ENCODE assay signal across 18 mouse cellular contexts in genomic region chr4:117605954-117606227, GRCm38 (mm10). TPM values are rescaled to one million over a fixed set of nuclear protein-coding genes. Genes with fewer than 3 reads are reported as not detected.
A peak's percentile ranks its signal among the peaks of the same experiment; 100 is the strongest.
DNase-seq lines count a peak whose midpoint lies in the region; ATAC-seq lines count a peak whose summit lies in the region.
"Had no signal": no experiment of that assay in that cellular context is flagged by ENCODE, and none has a peak within 500 bp of the region (broad histone marks: within the 10 kb centered on the region; RNA-seq: fewer than 3 reads in every experiment).

No protein-coding gene starts in this region.

- 48% methylated on average over 1 of the region's 1 CpGs for WGBS in embryonic facial prominence, embryonic 10.5 days
- WGBS in hindbrain, embryonic 12.5 days: 13% methylated on average over 1 of the region's 1 CpGs
- 23% methylated on average over 1 of the region's 1 CpGs for WGBS in midbrain, embryonic 11.5 days
- 35% methylated on average over 1 of the region's 1 CpGs for WGBS in kidney, embryonic 14.5 days

- H3K27me3 ChIP-seq in embryonic facial prominence, embryonic 10.5 days (replicated peaks; ENCODE audit: low read depth, poor library complexity, severe bottlenecking): no peaks in the 10 kb centered on the region
- H3K27me3 ChIP-seq in hindbrain, embryonic 12.5 days: no peaks in the 10 kb centered on the region
- no peaks in the 10 kb centered on the region for H3K27me3 ChIP-seq in midbrain, embryonic 11.5 days (ENCODE audit: control insufficient read depth, insufficient read depth, low read length)
- no peaks in the 10 kb centered on the region for H3K27me3 ChIP-seq in kidney, embryonic 14.5 days (ENCODE audit: control insufficient read depth, insufficient read depth, low read length)
- H3K27me3 ChIP-seq: CH12.LX; embryonic facial prominence, embryonic 15.5 days; lung, embryonic 15.5 days had no signal

- peaks cover 64% of the 10 kb centered on the region for H3K36me3 ChIP-seq in embryonic facial prominence, embryonic 10.5 days (replicated peaks)
- H3K36me3 ChIP-seq in hindbrain, embryonic 12.5 days: peaks cover 4% of the 10 kb centered on the region; the same call in 1 of the 2 replicates
- H3K36me3 ChIP-seq in midbrain, embryonic 11.5 days (ENCODE audit: control insufficient read depth, insufficient read depth, low read length): no peaks in the 10 kb centered on the region; the same call in 1 of the 2 replicates
- H3K36me3 ChIP-seq in kidney, embryonic 14.5 days (ENCODE audit: control insufficient read depth, insufficient read depth, low read length): peaks cover 12% of the 10 kb centered on the region; the same call in 1 of the 2 replicates

- peaks cover 62% of the 10 kb centered on the region for H3K4me1 ChIP-seq in embryonic facial prominence, embryonic 10.5 days
- H3K4me1 ChIP-seq in hindbrain, embryonic 12.5 days: peaks cover 56% of the 10 kb centered on the region
- peaks cover 19% of the 10 kb centered on the region for H3K4me1 ChIP-seq in midbrain, embryonic 11.5 days (ENCODE audit: control insufficient read depth, insufficient read depth, low read length)
- H3K4me1 ChIP-seq in kidney, embryonic 14.5 days (ENCODE audit: control insufficient read depth, insufficient read depth, low read length): peaks cover 23% of the 10 kb centered on the region
- H3K4me1 ChIP-seq: lung, embryonic 15.5 days had no signal

- H3K4me2 ChIP-seq in hindbrain, embryonic 12.5 days (replicated peaks): peak overlapping the region; percentile 22; the same call in 1 of the 2 replicates
- H3K4me2 ChIP-seq in midbrain, embryonic 11.5 days: no peak overlapping the region
- no peak overlapping the region for H3K4me2 ChIP-seq in kidney, embryonic 14.5 days (replicated peaks; ENCODE audit: low read depth, low read length)
- H3K4me2 ChIP-seq: embryonic facial prominence, embryonic 15.5 days; lung, embryonic 15.5 days had no signal

- no peak overlapping the region for H3K9ac ChIP-seq in hindbrain, embryonic 12.5 days
- no peak overlapping the region for H3K9ac ChIP-seq in midbrain, embryonic 11.5 days (ENCODE audit: low read length)
- H3K9ac ChIP-seq in kidney, embryonic 14.5 days (ENCODE audit: low read depth, low read length): no peak overlapping the region
- H3K9ac ChIP-seq: embryonic facial prominence, embryonic 15.5 days; liver, embryonic 14.5 days; lung, embryonic 15.5 days had no signal

- DNase-seq in heart, adult 11 months: peak; percentile 77
- DNase-seq in heart, postnatal 36 days: no peak
- DNase-seq in embryonic facial prominence, embryonic 10.5 days (ENCODE audit: low spot score): no peak
- peak; percentile 86 for DNase-seq in midbrain, embryonic 11.5 days (ENCODE audit: low spot score, missing footprints)
- no peak for DNase-seq in right cerebral cortex, postnatal 14 days
- no peak for DNase-seq in kidney, adult 9 months
- DNase-seq: adrenal gland, postnatal 25 days; gastrocnemius, postnatal 36 days; kidney, adult 2 months; thymus, postnatal 14 days had no signal

- intact Hi-C loops in heart, postnatal 36 days (cut with DNase I): no loop called here

- H3K27ac ChIP-seq in embryonic facial prominence, embryonic 10.5 days (replicated peaks): peak overlapping the region; percentile 58
- peak overlapping the region; percentile 89 for H3K27ac ChIP-seq in hindbrain, embryonic 12.5 days
- H3K27ac ChIP-seq in midbrain, embryonic 11.5 days (ENCODE audit: low read depth, low read length): no peak overlapping the region
- no peak overlapping the region for H3K27ac ChIP-seq in kidney, embryonic 14.5 days (ENCODE audit: low read depth, low read length)
- H3K27ac ChIP-seq: liver, embryonic 14.5 days; lung, embryonic 15.5 days; macrophage had no signal

- ATAC-seq in hindbrain, embryonic 12.5 days (ENCODE audit: low FRiP score): peak; percentile 31; the same call in 1 of the 2 replicates
- ATAC-seq in midbrain, embryonic 11.5 days (ENCODE audit: low FRiP score): peak; percentile 80; the same call in 1 of the 2 replicates
- ATAC-seq in kidney, embryonic 14.5 days (ENCODE audit: low FRiP score, low TSS enrichment): no peak
- ATAC-seq: inflammation-experienced regulatory T-cells, adult 6 months had no signal

- no peaks in the 10 kb centered on the region for H3K9me3 ChIP-seq in embryonic facial prominence, embryonic 10.5 days
- no peaks in the 10 kb centered on the region for H3K9me3 ChIP-seq in hindbrain, embryonic 12.5 days (replicated peaks)
- H3K9me3 ChIP-seq in midbrain, embryonic 11.5 days (ENCODE audit: control insufficient read depth, low read length): no peaks in the 10 kb centered on the region
- no peaks in the 10 kb centered on the region for H3K9me3 ChIP-seq in kidney, embryonic 14.5 days (ENCODE audit: control insufficient read depth, low read length)
- H3K9me3 ChIP-seq: embryonic facial prominence, embryonic 15.5 days; lung, embryonic 15.5 days had no signal

- H3K4me3 ChIP-seq in embryonic facial prominence, embryonic 10.5 days: no peak overlapping the region
- H3K4me3 ChIP-seq in hindbrain, embryonic 12.5 days: no peak overlapping the region
- no peak overlapping the region for H3K4me3 ChIP-seq in midbrain, embryonic 11.5 days (ENCODE audit: low read depth, low read length)
- no peak overlapping the region for H3K4me3 ChIP-seq in kidney, embryonic 14.5 days (ENCODE audit: low read length)
- H3K4me3 ChIP-seq: embryonic facial prominence, embryonic 15.5 days; lung, embryonic 15.5 days had no signal

RNA-seq across cellular contexts. Expression of gene Eri3, which starts 55.7 kb away (rescaled TPM):
- 10 to 100 TPM; 89.9 to 91.4 TPM for total RNA-seq in heart, postnatal 36 days (2021)
- polyA plus RNA-seq in embryonic facial prominence, embryonic 10.5 days (2016; fragmentation: Nextera tagmentation; extraction: Ambion mirVana): 121 and 132 TPM in 2 replicates
- 177 and 178 TPM in 2 replicates for polyA plus RNA-seq in hindbrain, embryonic 12.5 days (2016; fragmentation: Nextera tagmentation; extraction: Ambion mirVana)
- polyA plus RNA-seq in midbrain, embryonic 11.5 days (2014; fragmentation: Nextera tagmentation; extraction: Ambion mirVana): 121 and 132 TPM in 2 replicates
- polyA plus RNA-seq in kidney, embryonic 14.5 days (2014; fragmentation: Nextera tagmentation; extraction: Ambion mirVana): 138 and 161 TPM in 2 replicates

Comparison
In these comparisons a context has a peak if more than half of its experiments do, and no peak if none do; other contexts are left out.
1. DNase-seq: peak in heart, adult 11 months (single experiment) and midbrain, embryonic 11.5 days (single experiment); none in heart, postnatal 36 days (0 of 2), embryonic facial prominence, embryonic 10.5 days (single experiment), right cerebral cortex, postnatal 14 days (single experiment) and kidney, adult 9 months (single experiment).
2. H3K27ac ChIP-seq: peak in embryonic facial prominence, embryonic 10.5 days (single experiment) and hindbrain, embryonic 12.5 days (single experiment); none in midbrain, embryonic 11.5 days (single experiment) and kidney, embryonic 14.5 days (single experiment).